Mouse (Mus musculus) neural tube, embryonic 14.5 days (tissue): ENCODE measurements around the gene Gstk1. TPM values are rescaled to one million over a fixed set of nuclear protein-coding genes. Genes with fewer than 3 reads are reported as not detected.
A peak's percentile ranks its signal among the peaks of the same experiment; 100 is the strongest.

Experiments
- ATAC-seq: fragments of 200-750 bp; cut with Nextera tagmentation; 2 replicates; pipeline ENCODE4 v1.8.0; 2017; ENCODE audit warnings: low read depth, mild to moderate bottlenecking, moderate TSS enrichment, moderate library complexity
- H3K27ac ChIP-seq: fragments of 300-500 bp; sonication (generic); 2 replicates; pipeline ENCODE4 v1.5.1; 2014; ENCODE audit warnings: low read depth, mild to moderate bottlenecking, control low read depth, low read length, moderate library complexity, mixed read lengths
- H3K27me3 ChIP-seq: fragments of 300-500 bp; sonication (generic); 2 replicates; pipeline ENCODE4 v1.6.1; 2014; ENCODE audit warnings: low read length; ENCODE audit not compliant: control insufficient read depth, insufficient read depth
- H3K36me3 ChIP-seq: fragments of 300-500 bp; sonication (generic); 2 replicates; pipeline ENCODE4 v1.6.1; 2014; ENCODE audit warnings: low read length, mixed read lengths; ENCODE audit not compliant: control insufficient read depth, insufficient read depth
- H3K4me1 ChIP-seq: fragments of 300-500 bp; sonication (generic); 2 replicates; pipeline ENCODE4 v1.6.1; 2014; ENCODE audit warnings: low read length; ENCODE audit not compliant: control insufficient read depth, insufficient read depth
- H3K4me2 ChIP-seq: fragments of 300-500 bp; sonication (generic); 2 replicates; pipeline ENCODE4 v1.6.1; 2014; ENCODE audit warnings: mild to moderate bottlenecking, low read depth, low read length, control low read depth
- H3K4me3 ChIP-seq: fragments of 300-500 bp; sonication (generic); 2 replicates; pipeline ENCODE4 v1.5.1; 2014; ENCODE audit warnings: low read depth, low read length, control low read depth, mixed read lengths
- H3K9ac ChIP-seq: fragments of 300-500 bp; sonication (generic); replicated peaks from 2 replicates; pipeline ENCODE4 v1.6.1; 2014; ENCODE audit warnings: low read depth, mild to moderate bottlenecking, control low read depth, low read length, mixed read lengths
- H3K9me3 ChIP-seq: fragments of 300-500 bp; sonication (generic); 2 replicates; pipeline ENCODE4 v1.6.1; 2016; ENCODE audit warnings: low read length; ENCODE audit not compliant: control insufficient read depth
- WGBS: fragments of 180-500 bp; shearing (Covaris S2); extraction: QIAGEN DNeasy Blood & Tissue Kit; methylation state at CpG from one replicate; pipeline ENCODE4 v1.1.7; 2014; 5-methylcytosine and 5-hydroxymethylcytosine counted together
- polyA plus RNA-seq: library from polyadenylated mRNA; unstranded; fragments of >200 nt; fragmentation: Nextera tagmentation; extraction: Ambion mirVana; gene quantifications from 2 replicates; pipeline ENCODE4 v1.2.1, GENCODE M21; 2014

Gstk1 gene
- polyA plus RNA-seq, 1 experiment from 2014 or later: 8.0 TPM

- Histone ChIP-seq H3K4me1 (peaks cover 6% of the 10 kb centered on the region), H3K27me3 (0 out of 2 replicates have a peak, but pooled peaks cover 2% of the 10 kb centered on the region)
- under 1% methylated on average over 51 of the region's 51 CpGs for WGBS
Observed at GRCm38 (mm10) chr6:42264626-42265312, 19.0 kb downstream of the Gstk1 start, which contains the start of gene Casp2. Casp2 (plus strand) TSS chr6:42264985.

DNA sequence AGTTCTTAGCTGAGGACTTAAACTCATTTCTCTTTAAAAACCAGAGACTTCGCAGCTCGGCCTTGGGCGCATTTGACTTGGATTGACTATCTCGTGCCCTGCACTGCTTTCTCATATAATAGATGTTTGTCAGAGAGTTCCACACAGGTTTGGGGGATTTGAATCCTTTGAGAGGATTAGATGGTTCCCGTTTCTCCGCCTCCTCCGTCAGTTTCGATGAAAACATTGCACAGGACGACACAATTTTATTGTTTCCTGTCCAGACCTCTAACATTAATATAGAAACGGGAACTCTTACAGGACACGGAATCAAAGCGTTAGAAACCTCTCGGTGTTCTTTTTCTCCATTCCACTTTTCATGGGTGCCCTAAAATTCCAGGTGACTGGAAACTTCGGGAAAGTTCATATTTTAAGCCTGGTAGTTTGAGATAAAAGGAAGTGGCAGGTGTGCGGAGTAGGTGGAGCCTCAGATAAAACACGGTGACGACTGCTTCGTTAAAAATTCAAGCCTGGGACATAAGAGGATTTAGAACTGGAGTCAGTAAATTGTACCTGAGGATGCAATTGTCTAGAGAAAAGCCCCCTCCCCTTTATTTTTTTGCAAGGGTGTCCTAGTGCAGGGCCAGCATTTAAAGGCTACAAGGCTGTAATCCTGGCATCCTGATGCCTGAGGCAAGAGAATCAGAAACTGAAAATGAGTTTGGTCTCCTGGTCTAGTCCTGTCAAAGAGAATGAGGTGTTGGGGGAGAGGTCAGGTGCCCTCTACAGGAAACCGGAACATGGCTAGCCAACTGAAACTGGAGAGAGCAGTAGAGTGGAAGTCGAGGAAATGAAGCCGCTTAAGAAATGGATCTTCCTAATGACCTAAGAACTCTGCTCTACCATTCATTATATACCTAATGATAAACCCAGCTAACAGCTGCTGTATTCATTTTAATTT, 19.9 kb downstream of the Gstk1 start:
- Histone ChIP-seq H3K27me3 (0 out of 2 replicates have a peak, but pooled peaks cover 2% of the 10 kb centered on the region), H3K27ac (peak overlapping the region; percentile 86), H3K4me1 (peaks cover 6% of the 10 kb centered on the region), H3K9me3 (no peaks in the 10 kb centered on the region), H3K4me3 (peak overlapping the region; percentile 93), H3K4me2 (peak overlapping the region; percentile 55), H3K36me3 (peaks cover 28% of the 10 kb centered on the region), H3K9ac (peak overlapping the region; percentile 86)
- 1% methylated on average over 21 of the region's 21 CpGs for WGBS
- ATAC-seq: no peak; the same call in 1 of the 2 replicates

More at GRCm38 (mm10) chr6:42264626-42265312, 19.0 kb downstream of the Gstk1 start, which contains the start of gene Casp2:
- H3K4me2 ChIP-seq: peak within 1 kb of the TSS; percentile 55
- H3K4me3 ChIP-seq: peak within 1 kb of the TSS; percentile 93
- peak within 1 kb of the TSS; percentile 86 for H3K9ac ChIP-seq
- peak within 1 kb of the TSS; percentile 86 for H3K27ac ChIP-seq
- H3K36me3 ChIP-seq: peaks cover 22% of the 10 kb centered on the region
- peak; percentile 99 for ATAC-seq
- H3K9me3 ChIP-seq: no peaks in the 10 kb centered on the region

DNA sequence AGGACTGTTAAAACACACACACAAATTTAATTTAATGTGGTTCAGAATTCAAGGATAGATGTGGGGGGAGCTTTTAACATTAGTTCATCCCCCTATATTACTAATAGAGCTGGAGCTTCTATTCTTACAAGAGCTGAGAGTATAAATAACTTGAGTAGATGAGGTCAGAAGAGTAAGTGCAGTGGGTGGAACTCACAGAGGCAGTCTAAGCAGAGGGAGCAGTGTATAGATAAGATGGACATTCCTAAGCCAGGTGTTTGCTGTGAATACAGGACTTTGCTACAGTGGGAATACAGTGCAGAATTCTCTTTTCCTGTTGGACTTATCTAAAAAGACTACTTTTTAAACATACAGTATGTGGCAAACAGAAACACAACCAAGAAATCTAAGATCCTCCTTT, 25.1 kb downstream of the Gstk1 start:
- H3K36me3 ChIP-seq: peaks cover 59% of the 10 kb centered on the region
- H3K4me1 ChIP-seq: peaks cover 6% of the 10 kb centered on the region
- H3K27ac ChIP-seq: no peak overlapping the region
- H3K27me3 ChIP-seq: no peaks in the 10 kb centered on the region
- H3K9me3 ChIP-seq: no peaks in the 10 kb centered on the region
- no peak overlapping the region for H3K9ac ChIP-seq
- H3K4me2 ChIP-seq: no peak overlapping the region
- no peak for ATAC-seq
- no peak overlapping the region for H3K4me3 ChIP-seq

- H3K9ac ChIP-seq: no peak overlapping the region
- ATAC-seq: no peak
- no peak overlapping the region for H3K27ac ChIP-seq
- H3K4me1 ChIP-seq: no peaks in the 10 kb centered on the region
- no peak overlapping the region for H3K4me2 ChIP-seq
- WGBS: 77% methylated on average over 2 of the region's 2 CpGs
- H3K9me3 ChIP-seq: no peaks in the 10 kb centered on the region
- H3K27me3 ChIP-seq: no peaks in the 10 kb centered on the region
- peaks cover 72% of the 10 kb centered on the region for H3K36me3 ChIP-seq
- no peak overlapping the region for H3K4me3 ChIP-seq
Observed at GRCm38 (mm10) chr6:42276151-42276550, 30.4 kb downstream of the Gstk1 start.

DNA sequence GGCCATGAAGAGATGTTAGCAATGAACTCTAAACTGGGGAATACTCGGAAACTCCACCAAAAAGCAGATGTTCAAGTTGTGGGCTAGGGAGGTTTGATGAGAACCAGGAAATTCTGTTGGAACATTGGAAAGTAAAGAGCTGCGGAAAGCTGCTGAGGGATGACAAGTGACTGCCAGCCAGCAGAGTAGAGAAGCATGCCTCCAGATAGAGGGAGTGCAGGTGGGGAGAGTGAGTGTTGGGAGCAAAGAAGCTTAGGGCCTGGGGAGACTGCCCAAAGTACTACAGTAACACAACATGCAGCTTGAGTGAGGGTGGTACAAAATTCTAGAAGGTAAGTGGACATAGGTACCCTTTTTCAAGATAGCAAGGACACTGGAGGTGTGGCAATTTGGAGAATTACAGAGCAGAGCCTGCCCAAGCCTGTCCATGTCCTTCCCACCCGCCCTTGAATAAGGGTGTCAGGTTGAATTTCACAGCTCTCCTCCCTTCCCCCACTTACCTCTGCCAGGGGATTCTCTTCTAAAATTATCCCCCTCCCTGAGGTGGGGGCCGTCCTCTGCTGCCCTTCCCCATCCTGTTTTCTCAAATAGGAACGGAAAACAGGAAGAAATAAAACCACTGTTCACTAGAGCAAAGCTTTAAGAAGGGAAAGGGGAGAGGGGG, 37.3 kb downstream of the Gstk1 start:
- Histone ChIP-seq H3K4me3 (no peak overlapping the region), H3K9me3 (no peaks in the 10 kb centered on the region), H3K9ac (no peak overlapping the region), H3K27me3 (no peaks in the 10 kb centered on the region), H3K27ac (no peak overlapping the region), H3K4me2 (no peak overlapping the region), H3K4me1 (no peaks in the 10 kb centered on the region), H3K36me3 (peaks cover 35% of the 10 kb centered on the region)
- ATAC-seq: no peak; the same call in 1 of the 2 replicates
- WGBS: 87% methylated on average over 5 of the region's 5 CpGs

DNA sequence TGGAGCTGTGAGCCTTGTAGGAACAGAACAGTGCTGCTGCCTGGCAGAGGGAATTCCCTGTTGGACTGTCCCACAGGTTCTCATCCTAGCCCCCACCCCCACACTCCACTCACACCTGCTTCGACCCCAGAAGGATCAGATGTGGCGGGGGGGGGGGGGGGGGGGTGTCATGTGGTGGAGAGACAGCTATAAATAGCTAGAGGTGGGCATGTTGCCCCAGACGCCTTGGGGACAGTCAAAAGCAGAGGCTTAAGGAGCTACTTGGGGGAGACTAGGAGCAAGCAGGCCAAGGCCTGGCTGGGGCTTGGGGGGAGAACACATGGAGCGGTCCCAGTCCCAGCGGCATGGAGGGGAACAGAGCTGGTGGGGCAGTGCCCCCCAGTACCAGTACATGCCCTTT, 40.7 kb downstream of the Gstk1 start, which contains the start of gene Clcn1:
Gene Clcn1, plus strand, starts transcription at position 238 of the 400 bp plus-strand sequence.
- H3K4me1 ChIP-seq: no peaks in the 10 kb centered on the region
- H3K4me2 ChIP-seq: no peak within 1 kb of the TSS
- H3K27ac ChIP-seq: no peak within 1 kb of the TSS
- H3K9me3 ChIP-seq: no peaks in the 10 kb centered on the region
- no peak within 1 kb of the TSS for H3K4me3 ChIP-seq
- WGBS: 72% methylated on average over 4 of the region's 5 CpGs
- no peak within 1 kb of the TSS for H3K9ac ChIP-seq
- H3K36me3 ChIP-seq: peaks cover 9% of the 10 kb centered on the region; the same call in 1 of the 2 replicates
- peak; percentile 33; the same call in 1 of the 2 replicates for ATAC-seq
- no peaks in the 10 kb centered on the region for H3K27me3 ChIP-seq

DNA sequence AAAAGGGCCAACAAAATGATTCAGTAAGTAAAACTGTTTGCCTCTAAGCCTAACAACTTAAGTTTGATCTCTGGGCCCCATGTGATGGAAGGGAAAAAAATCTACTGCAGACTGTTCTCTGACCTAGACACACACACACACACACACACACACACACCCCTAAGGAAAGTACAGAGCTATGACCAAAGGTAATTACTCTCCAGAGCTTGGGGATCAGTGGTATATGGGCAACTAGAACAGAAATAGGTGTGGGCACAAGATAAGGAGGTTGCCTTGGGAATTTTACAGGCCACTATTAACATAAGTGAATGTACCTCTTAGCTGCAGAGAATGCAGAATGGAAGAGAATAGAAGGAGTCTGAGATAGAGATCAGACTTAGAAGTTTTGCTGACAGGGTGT, 41.8 kb downstream of the Gstk1 start:
- ATAC-seq: no peak
- Histone ChIP-seq H3K36me3 (0 out of 2 replicates have a peak, but pooled peaks cover 3% of the 10 kb centered on the region), H3K4me1 (no peaks in the 10 kb centered on the region), H3K9me3 (no peaks in the 10 kb centered on the region), H3K9ac (no peak overlapping the region), H3K27me3 (no peaks in the 10 kb centered on the region), H3K27ac (no peak overlapping the region), H3K4me2 (no peak overlapping the region), H3K4me3 (no peak overlapping the region)

DNA sequence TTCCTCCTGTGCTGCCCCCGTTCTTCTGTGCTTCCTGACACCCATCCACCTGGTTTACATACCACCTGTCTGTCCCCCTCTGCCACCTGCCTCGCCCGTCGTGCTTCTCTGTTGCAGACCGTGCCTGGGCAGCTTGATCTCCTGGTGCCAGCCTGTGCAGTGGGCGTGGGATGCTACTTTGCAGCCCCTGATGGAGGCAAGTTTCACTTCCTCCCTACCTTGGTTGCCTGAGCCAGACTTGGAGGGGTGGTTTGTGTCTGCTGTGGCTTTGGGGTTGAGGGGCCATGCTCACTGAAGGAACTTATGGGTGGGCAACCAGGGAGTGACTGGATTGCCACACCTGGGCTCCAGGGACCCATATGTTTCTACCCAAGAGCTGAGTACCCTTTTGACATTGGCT, 47.6 kb downstream of the Gstk1 start:
- H3K4me2 ChIP-seq: no peak overlapping the region
- no peak for ATAC-seq
- H3K27ac ChIP-seq: no peak overlapping the region
- no peaks in the 10 kb centered on the region for H3K9me3 ChIP-seq
- no peak overlapping the region for H3K9ac ChIP-seq
- 95% methylated on average over 6 of the region's 6 CpGs for WGBS
- no peaks in the 10 kb centered on the region for H3K4me1 ChIP-seq
- H3K4me3 ChIP-seq: no peak overlapping the region
- H3K36me3 ChIP-seq: peaks cover 12% of the 10 kb centered on the region; the same call in 1 of the 2 replicates
- H3K27me3 ChIP-seq: no peaks in the 10 kb centered on the region
